Mouse (Mus musculus) megakaryocyte-erythroid progenitor cell, adult 5-6 weeks (primary cell): ENCODE measurements at regions not wholly inside any gene's neighbourhood (a gene's known extent, or its start where the extent isn't known, plus 50 kb on each side); places are given as distances from the start of the nearest gene placed in this dataset.
"Not testable (repeated sequence)": the region's sequence is repeated elsewhere in the genome, so short reads cannot be mapped to it uniquely, and the experiment has no call there.

Experiments used
- ATAC-seq: replicated peaks from 2 replicates; pipeline ENCODE4 v1.8.0; 2016; ENCODE audit warnings: mild to moderate bottlenecking, inconsistent platforms; ENCODE audit not compliant: severe bottlenecking, poor library complexity, low FRiP score, low TSS enrichment

- no peak for ATAC-seq
Measured at GRCm38 (mm10) chr5:148747972-148748764, 181.0 kb downstream of the Katnal1 start.

- no peak for ATAC-seq
Measured at GRCm38 (mm10) chr5:148747549-148747948, 181.6 kb downstream of the Katnal1 start.

DNA sequence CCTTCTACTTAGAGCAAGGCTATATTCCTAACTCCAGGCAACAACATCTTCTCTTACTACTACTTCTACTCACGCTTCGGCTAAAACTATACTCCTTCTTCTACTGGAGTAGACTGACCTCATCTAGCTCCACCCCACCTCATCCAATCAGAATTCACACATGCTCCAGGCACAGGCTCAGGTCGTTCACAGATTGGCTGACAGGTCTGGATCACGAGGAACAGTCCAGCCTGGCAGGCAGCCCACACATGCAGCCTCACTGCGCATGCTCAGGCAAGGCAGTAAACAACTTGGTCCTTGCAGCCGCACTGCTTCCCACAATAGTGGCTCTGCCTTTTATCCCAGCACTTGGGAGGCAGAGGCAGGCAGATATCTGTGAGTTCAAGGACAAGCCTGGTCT, 182.4 kb downstream of the Katnal1 start:
- not testable (repeated sequence) for ATAC-seq

DNA sequence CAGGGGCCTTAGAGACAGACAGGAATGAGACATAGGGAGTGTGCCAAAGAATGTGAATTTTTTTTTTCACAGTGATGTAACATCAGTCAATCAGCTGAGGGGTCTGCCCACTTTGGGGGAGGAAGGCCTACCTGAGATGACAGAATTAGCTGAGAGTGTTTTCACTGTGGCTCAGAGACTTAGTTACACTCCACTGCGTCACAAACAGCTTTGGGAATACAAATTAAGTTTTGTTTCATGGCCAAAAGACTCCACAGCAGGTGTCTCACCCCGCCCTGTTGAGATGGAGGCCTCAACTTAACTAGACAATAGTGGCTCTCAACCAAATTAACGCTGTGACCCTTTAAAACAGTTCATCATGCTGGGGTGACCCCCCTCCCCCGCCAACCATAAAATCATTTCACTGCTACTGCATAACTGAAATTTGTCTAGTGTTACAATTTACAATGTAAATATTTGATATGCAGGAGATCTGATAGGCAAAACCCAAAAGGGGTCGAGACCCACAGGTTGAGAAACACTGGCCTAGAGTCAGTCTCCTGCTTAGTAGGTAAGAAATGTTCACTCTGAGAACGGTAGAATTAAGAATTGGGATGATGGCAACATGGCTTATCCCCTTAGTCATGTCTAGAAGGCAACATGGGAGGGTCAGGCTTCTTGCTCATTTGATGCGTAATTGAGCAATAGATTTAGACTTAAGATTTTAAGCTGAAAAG, 184.3 kb downstream of the Katnal1 start:
- ATAC-seq = no peak

- no peak for ATAC-seq
Measured at GRCm38 (mm10) chr5:148742158-148742835, 186.8 kb downstream of the Katnal1 start.

DNA sequence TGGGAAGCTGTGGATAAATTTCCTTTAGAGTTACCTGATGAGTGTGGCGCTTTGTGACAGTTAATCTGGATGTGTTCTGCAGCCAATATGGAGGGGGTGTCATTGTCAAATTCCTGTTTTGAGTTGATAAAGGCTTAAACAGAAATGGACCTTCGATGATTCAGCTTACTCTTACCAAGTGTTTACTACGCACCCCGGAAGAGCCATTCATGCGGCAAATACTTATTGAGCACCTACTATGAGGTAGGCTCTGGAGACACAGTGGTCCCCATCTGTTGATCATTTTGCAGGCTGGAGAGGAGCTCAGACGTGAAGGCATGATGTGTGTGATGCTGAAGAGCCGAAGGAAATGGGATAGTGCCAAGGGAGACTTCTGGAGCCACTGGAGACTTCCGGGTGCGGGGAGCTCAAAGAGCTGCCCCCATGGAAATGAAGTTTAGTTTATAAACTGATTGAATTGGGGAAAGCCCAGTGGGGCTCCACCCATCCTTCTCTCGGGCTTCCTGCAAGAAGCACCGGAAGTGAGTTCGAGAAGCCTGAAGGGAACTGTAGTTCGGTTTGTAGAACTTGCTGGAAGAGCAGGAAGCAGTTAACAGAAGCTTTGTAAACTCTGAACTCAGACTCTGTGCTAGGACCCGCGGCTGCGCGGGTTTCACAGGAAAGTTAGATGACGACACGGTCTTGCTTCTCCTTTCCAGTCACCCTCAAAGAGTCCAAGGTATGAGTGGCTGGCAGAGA, 187.7 kb downstream of the Katnal1 start:
- ATAC-seq = no peak

DNA sequence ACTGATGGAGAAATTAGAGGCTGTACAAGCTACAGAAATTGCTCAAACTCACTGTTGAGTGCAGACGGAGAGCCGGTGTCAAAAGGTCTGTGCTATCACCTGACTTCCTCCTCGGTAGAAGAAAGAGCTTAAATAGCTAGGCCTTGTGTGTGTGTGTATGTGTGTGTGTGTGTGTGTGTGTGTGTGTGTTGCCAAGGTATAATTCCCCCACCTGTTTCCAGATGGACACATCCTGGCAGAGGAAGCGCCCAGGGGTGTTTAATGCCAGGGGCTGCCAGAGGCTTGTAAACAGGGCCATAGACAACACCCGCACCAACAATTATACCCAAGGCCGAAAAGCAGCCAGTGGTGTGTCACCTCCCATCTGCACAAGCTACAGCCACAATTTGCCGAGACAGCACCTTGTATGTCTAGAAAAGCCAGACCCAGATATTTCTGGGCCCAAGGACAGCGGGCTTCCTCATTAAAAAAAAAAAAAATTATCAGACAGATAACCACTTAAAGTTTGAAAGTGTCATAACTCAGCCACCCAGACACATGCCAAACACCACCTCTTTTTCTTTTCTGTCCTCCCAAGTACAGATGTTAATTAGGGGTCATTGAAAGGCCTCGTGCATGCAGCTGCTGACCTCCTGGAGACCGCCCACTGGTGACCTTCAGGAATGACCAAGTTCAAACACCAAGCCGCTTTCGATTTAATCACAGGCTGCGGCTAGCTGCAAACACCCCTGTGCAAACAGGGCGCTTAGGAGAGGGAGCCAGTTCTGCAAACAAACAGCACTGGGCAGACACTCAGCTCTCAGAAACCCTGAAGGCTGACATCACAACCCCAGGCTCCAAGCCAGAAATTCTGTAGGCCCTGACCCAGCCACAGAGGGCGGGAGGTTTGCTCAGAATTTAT, 188.0 kb upstream of the Ubl3 start:
- ATAC-seq = no peak

- ATAC-seq = no peak
Measured at GRCm38 (mm10) chr5:148739672-148740071, 187.1 kb upstream of the Ubl3 start.

- ATAC-seq = no peak
Measured at GRCm38 (mm10) chr5:148739141-148739540, 186.6 kb upstream of the Ubl3 start.

DNA sequence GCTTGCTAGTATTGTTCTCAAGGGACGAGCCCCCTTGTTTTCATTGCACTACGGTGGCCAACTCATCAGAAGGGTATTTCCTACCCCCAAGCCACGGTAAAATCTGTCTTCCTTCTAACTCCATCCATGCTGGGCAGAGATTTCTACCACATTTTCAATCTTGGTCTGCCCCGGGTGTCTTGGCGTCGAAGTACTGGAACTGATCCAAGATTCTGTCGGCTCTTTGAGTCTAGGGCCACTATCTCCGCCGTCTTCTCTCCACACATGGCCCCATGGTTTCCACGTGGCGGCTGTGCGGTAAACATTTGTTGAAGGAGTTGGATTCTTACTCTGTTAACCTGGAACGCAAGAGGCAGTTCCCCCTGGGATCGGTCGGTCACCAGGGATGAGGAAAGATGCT, 177.0 kb upstream of the Ubl3 start:
- no peak for ATAC-seq

DNA sequence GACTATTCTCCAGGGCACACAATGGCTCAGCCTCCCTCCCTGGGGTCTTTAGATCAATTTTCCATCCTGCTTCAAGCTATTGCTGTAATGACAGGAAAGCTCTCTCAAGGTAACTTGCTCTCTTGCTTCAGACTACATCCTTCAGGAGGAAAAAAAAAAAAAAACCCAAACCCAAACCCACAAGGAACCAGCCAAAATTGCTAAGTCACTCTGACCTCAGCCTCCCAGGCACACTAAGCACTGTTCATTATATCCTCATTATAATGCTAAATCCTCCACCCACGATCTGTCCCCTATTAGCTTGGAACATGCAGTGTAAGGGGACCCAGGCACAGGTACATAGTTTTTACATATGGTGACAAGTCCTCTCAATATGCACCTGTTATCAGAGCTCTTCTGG, 175.9 kb upstream of the Ubl3 start:
- ATAC-seq = no peak

DNA sequence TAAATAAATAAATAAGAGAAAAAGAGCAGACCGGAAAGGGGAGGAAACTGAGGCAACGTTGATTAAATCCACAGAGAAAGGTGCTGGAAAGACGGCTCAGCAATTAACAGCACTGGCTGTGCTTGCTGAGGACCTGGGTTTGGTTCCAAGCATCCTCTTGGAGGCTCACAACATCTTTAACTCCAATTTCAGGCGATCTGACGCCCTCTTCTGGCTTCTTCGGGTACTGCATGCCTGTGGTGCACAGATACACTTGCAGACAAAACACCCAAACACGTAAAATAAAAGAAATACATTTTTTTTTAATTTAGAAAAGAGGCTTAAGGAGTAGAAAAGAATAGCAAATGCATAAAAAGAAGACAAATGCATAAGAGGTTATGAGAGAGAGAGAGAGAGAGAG, 173.9 kb upstream of the Ubl3 start:
- no peak for ATAC-seq

- ATAC-seq = no peak
Measured at GRCm38 (mm10) chr5:148724470-148724869, 171.9 kb upstream of the Ubl3 start.

GRCm38 (mm10) chr5:148723677-148724227, 171.2 kb upstream of the Ubl3 start:
- peak; percentile 70 for ATAC-seq

GRCm38 (mm10) chr5:148720604-148721003, 168.0 kb upstream of the Ubl3 start:
- no peak for ATAC-seq

DNA sequence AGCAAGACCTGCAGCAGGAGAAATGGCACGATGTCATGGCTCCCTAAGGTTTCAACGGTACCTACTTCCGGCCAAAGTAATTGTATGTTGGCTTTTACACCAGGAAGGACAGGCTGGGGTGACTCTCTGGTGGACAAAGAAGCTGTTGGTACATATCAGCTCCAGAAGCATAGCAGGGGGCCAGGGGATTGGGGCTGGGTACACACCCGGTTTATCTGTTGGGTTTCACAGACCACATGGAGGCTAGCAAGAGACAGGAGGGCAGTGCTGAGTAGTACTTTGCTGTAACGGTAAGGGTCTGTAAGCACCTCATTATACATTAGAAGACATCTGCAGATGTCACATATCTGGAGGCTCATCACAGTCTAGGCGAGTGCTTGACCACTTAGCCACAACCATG, 164.0 kb upstream of the Ubl3 start:
- ATAC-seq = no peak

DNA sequence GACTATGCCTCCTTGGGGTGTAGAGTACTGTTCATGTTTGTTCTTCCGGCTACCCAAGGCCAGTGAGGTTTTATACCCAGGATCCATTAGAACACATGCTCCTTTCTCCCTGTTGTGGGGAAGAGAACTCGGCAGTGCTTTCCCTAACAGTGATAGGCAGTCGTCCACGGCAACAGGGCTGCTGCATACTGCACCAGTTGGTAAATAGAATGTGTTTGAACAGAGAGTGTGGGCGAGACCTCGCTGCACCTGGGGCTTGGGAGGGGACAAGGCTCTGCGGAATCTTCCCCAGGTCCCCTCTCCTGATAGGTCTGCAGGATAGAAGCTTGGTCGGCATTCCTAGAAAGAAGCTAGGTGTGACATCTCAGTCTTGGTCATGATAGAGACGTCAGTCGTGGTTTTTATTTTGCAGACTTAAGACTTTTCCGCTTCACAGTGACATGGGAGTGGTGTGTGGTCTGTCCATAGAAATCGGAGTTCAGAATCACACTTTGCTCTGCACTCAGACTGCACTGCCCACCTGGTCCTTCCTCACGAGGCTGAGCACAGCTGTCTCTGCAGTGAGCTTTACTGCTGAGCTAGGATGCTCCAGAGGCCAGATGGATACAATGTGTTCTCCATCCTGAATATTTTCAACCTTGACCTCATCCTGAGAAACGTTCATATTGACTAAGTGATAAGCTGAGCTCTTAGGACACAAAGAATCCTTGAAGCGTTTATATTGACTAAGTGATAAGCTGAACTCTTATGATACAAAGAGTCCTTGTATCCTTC, 162.8 kb upstream of the Ubl3 start:
- no peak for ATAC-seq

- no peak for ATAC-seq
Measured at GRCm38 (mm10) chr5:148714807-148715206, 162.2 kb upstream of the Ubl3 start.
